Mouse (Mus musculus): Measurements from ENCODE around the gene Ctsl. TPM values are rescaled to one million over a fixed set of nuclear protein-coding genes. Genes with fewer than 3 reads are reported as not detected.

The Ctsl gene
- polyA plus RNA-seq, 1 experiment from 2014 or later = 1,193 TPM

DNA sequence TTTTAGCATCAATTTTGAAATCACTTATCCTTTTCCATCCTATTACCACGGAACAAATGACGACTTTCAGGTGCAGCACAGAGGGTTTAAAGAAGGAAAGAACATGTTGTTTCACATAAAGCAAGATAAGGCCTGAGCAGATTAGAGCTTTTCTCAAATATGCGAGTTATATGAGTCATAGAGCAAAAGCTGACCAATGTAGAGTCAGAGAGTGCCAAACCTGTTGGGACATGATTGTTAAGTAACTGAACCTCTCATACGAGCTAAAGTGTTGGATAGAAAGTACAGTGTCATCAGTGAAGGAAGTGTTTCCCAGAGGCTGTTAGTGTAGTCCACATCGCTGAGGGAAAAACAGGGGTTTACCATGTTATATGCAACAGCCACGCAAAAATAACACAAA, 38.4 kb downstream of the Ctsl start:
- Histone ChIP-seq H3K27ac (ENCODE audit: low read depth, low read length) (no peak overlapping the region), H3K4me2 (replicated peaks; ENCODE audit: low read depth) (no peak overlapping the region), H3K4me1 (replicated peaks; ENCODE audit: control insufficient read depth, insufficient read depth, low read length) (no peaks in the 10 kb centered on the region), H3K27me3 (replicated peaks; ENCODE audit: control insufficient read depth, insufficient read depth, low read length) (no peaks in the 10 kb centered on the region), H3K9ac (ENCODE audit: low read depth, low read length) (no peak overlapping the region), H3K36me3 (ENCODE audit: control insufficient read depth, insufficient read depth) (no peaks in the 10 kb centered on the region), H3K9me3 (ENCODE audit: control insufficient read depth) (no peaks in the 10 kb centered on the region), H3K4me3 (ENCODE audit: low read depth, low read length) (no peak overlapping the region)
- TF ChIP-seq CTCF (IDR thresholded peaks at IDR 0.05; ENCODE audit: low read depth) = no peak
- ATAC-seq = 0 out of 2 replicates have a peak, but pooled peaks have one; percentile 31
- WGBS = 59% methylated on average over 6 of the region's 6 CpGs

DNA sequence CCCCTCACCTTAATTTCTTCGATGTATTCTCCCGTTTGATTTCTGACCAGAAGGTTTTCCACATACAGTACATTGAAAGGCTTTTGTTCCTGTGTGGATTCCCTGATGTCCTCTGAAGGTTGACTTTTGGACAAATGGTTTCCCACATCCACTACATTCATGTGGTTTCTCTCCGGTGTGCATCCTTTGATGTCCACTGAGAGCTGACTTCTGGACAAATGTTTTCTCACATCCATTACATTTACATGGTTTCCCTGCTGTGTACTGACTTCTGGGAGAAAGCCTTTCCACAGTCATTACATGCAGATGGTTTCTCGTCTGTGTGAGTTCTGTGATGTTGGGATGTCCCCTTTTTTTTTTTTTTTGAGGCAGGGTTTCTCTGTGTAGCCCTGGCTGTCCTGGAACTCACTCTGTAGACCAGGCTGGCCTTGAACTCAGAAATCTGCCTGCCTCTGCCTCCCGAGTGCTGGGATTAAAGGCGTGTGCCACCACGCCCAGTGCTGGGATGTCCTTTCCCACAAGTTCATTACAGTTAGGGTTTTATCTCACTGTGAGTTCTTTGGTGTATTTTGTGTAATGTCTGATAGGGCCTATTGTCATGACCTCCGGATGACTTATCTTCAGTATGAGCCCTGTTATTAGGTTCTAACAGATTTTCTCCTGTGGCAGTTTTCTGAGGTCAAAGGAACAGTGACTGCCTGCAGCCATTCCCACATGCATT, 48.0 kb downstream of the Ctsl start:
- Histone ChIP-seq H3K4me2 (replicated peaks; ENCODE audit: low read depth) (no peak overlapping the region), H3K9ac (ENCODE audit: low read depth, low read length) (no peak overlapping the region), H3K4me1 (replicated peaks; ENCODE audit: control insufficient read depth, insufficient read depth, low read length) (no peaks in the 10 kb centered on the region), H3K27me3 (replicated peaks; ENCODE audit: control insufficient read depth, insufficient read depth, low read length) (no peaks in the 10 kb centered on the region), H3K9me3 (ENCODE audit: control insufficient read depth) (no peaks in the 10 kb centered on the region), H3K4me3 (ENCODE audit: low read depth, low read length) (no peak overlapping the region), H3K27ac (ENCODE audit: low read depth, low read length) (no peak overlapping the region), H3K36me3 (ENCODE audit: control insufficient read depth, insufficient read depth) (no peaks in the 10 kb centered on the region)
- no peak for ATAC-seq
- WGBS = 80% methylated on average over 8 of the region's 8 CpGs
- TF ChIP-seq CTCF (IDR thresholded peaks at IDR 0.05; ENCODE audit: low read depth) = no peak

- H3K27me3 ChIP-seq (replicated peaks; ENCODE audit: control insufficient read depth, insufficient read depth, low read length) = no peaks in the 10 kb centered on the region
- H3K4me2 ChIP-seq (replicated peaks; ENCODE audit: low read depth) = no peak overlapping the region
- H3K9ac ChIP-seq (ENCODE audit: low read depth, low read length) = no peak overlapping the region
- H3K4me3 ChIP-seq (ENCODE audit: low read depth, low read length) = no peak overlapping the region
- no peaks in the 10 kb centered on the region for H3K4me1 ChIP-seq (replicated peaks; ENCODE audit: control insufficient read depth, insufficient read depth, low read length)
- no peak for TF ChIP-seq CTCF (IDR thresholded peaks at IDR 0.05; ENCODE audit: low read depth)
- H3K9me3 ChIP-seq (ENCODE audit: control insufficient read depth) = no peaks in the 10 kb centered on the region
- H3K27ac ChIP-seq (ENCODE audit: low read depth, low read length) = no peak overlapping the region
- no peak for ATAC-seq
- H3K36me3 ChIP-seq (ENCODE audit: control insufficient read depth, insufficient read depth) = no peaks in the 10 kb centered on the region
- 67% methylated on average over 8 of the region's 8 CpGs for WGBS
Observed at GRCm38 (mm10) chr13:64320334-64320733, 50.4 kb downstream of the Ctsl start.

DNA sequence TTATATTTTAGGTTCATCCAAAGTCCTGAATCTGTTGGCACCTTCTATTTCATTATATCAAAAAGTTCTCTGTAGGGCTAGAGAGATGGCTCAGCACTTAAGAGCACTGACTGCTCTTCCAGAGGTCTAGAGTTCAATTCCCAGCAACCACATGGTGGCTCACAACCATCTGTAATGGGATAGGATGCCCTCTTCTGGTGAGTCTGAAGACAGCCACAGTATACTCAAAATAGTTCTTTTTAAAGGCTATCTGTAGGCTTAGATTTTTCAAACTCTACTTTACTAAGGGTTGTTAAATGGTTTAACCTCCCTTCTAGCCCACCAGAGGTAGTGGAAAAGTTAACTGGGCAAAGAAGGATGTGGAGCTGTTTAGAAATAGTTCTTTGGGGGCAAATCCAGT, 50.9 kb downstream of the Ctsl start:
- ATAC-seq = no peak
- Histone ChIP-seq H3K36me3 (ENCODE audit: control insufficient read depth, insufficient read depth) (no peaks in the 10 kb centered on the region), H3K9ac (ENCODE audit: low read depth, low read length) (no peak overlapping the region), H3K4me2 (replicated peaks; ENCODE audit: low read depth) (no peak overlapping the region), H3K4me1 (replicated peaks; ENCODE audit: control insufficient read depth, insufficient read depth, low read length) (no peaks in the 10 kb centered on the region), H3K9me3 (ENCODE audit: control insufficient read depth) (no peaks in the 10 kb centered on the region), H3K4me3 (ENCODE audit: low read depth, low read length) (no peak overlapping the region), H3K27ac (ENCODE audit: low read depth, low read length) (no peak overlapping the region), H3K27me3 (replicated peaks; ENCODE audit: control insufficient read depth, insufficient read depth, low read length) (no peaks in the 10 kb centered on the region)
- TF ChIP-seq CTCF (IDR thresholded peaks at IDR 0.05; ENCODE audit: low read depth) = peak; percentile 20; the same call in 1 of the 2 replicates

DNA sequence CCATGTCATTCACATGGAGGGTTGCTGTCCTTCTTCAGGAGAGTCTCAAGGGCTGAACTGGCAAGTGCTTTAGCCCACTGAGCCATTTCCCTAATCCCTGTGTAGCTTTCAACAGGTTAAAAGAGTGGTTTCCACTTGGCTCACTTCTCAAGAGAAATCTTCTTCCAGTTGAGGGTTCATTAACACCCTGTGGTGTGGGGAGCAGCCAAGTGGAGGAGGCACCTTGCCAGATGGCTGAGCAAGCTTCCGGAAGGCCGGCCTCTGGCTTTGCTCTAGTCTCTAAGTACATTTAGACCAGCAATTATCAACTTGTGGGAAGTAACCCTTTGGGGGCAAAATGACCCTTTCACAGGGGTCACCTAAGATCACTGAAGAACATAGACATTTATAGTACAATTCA, 52.3 kb downstream of the Ctsl start:
- Histone ChIP-seq H3K9ac (ENCODE audit: low read depth, low read length) (no peak overlapping the region), H3K36me3 (ENCODE audit: control insufficient read depth, insufficient read depth) (no peaks in the 10 kb centered on the region), H3K9me3 (ENCODE audit: control insufficient read depth) (no peaks in the 10 kb centered on the region), H3K4me3 (ENCODE audit: low read depth, low read length) (no peak overlapping the region), H3K4me1 (replicated peaks; ENCODE audit: control insufficient read depth, insufficient read depth, low read length) (no peaks in the 10 kb centered on the region), H3K27me3 (replicated peaks; ENCODE audit: control insufficient read depth, insufficient read depth, low read length) (no peaks in the 10 kb centered on the region), H3K4me2 (replicated peaks; ENCODE audit: low read depth) (no peak overlapping the region), H3K27ac (ENCODE audit: low read depth, low read length) (no peak overlapping the region)
- TF ChIP-seq CTCF (IDR thresholded peaks at IDR 0.05; ENCODE audit: low read depth) = no peak
- no peak for ATAC-seq
- WGBS = 60% methylated on average over 2 of the region's 2 CpGs

DNA sequence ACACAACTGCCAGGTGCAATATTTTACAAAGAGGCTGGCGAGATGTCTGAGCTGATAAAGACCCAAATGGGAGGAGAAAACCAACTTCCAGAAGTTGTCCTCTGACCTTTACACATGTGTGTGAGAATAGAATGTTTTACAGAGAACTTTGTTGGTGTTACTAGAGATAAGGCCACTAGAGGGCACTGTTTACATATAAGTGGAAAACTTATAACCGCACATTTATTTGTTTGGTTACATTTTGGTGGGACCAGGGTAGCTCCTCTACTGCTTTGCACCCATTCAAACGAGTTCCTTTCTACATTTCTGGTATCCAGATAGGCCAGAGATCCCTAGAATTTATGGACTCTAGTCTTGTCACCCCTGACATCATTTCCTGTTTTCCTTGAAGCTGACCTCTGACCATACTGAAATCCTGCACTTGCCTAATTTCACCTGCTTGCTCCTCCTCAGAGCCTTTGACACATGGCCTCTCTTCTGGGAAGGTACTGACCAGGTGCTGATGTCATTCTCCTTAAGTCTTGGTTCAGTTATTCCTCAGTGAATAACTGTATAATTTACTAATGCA, 55.1 kb downstream of the Ctsl start:
- H3K4me2 ChIP-seq (replicated peaks; ENCODE audit: low read depth) = no peak overlapping the region
- H3K27me3 ChIP-seq (replicated peaks; ENCODE audit: control insufficient read depth, insufficient read depth, low read length) = no peaks in the 10 kb centered on the region
- peak; percentile 81 for TF ChIP-seq CTCF (IDR thresholded peaks at IDR 0.05; ENCODE audit: low read depth)
- no peaks in the 10 kb centered on the region for H3K4me1 ChIP-seq (replicated peaks; ENCODE audit: control insufficient read depth, insufficient read depth, low read length)
- no peak overlapping the region for H3K4me3 ChIP-seq (ENCODE audit: low read depth, low read length)
- no peaks in the 10 kb centered on the region for H3K36me3 ChIP-seq (ENCODE audit: control insufficient read depth, insufficient read depth)
- H3K9me3 ChIP-seq (ENCODE audit: control insufficient read depth) = no peaks in the 10 kb centered on the region
- 3% methylated on average over 3 of the region's 3 CpGs for WGBS
- H3K9ac ChIP-seq (ENCODE audit: low read depth, low read length) = no peak overlapping the region
- ATAC-seq = no peak
- H3K27ac ChIP-seq (ENCODE audit: low read depth, low read length) = no peak overlapping the region
